Mouse (Mus musculus) hindbrain, embryonic 16.5 days (tissue): ENCODE results near the gene Dhrs7. TPM values are rescaled to one million over a fixed set of nuclear protein-coding genes. Genes with fewer than 3 reads are reported as not detected.

Source experiments
- ATAC-seq: fragments of 200-750 bp; cut with Nextera tagmentation; 2 replicates; pipeline ENCODE4 v1.8.0; 2017; ENCODE audit warnings: moderate TSS enrichment, moderate library complexity
- H3K27ac ChIP-seq: fragments of 300-500 bp; sonication (generic); 2 replicates; pipeline ENCODE4 v1.5.1; 2014; ENCODE audit warnings: low read depth, mild to moderate bottlenecking, control low read depth, low read length, moderate library complexity
- H3K27me3 ChIP-seq: fragments of 300-500 bp; sonication (generic); replicated peaks from 2 replicates; pipeline ENCODE4 v1.6.1; 2014; ENCODE audit warnings: low read length; ENCODE audit not compliant: control insufficient read depth, insufficient read depth
- H3K36me3 ChIP-seq: fragments of 300-500 bp; sonication (generic); 2 replicates; pipeline ENCODE4 v1.6.1; 2014; ENCODE audit warnings: mild to moderate bottlenecking, low read length, moderate library complexity, mixed read lengths; ENCODE audit not compliant: control insufficient read depth, insufficient read depth
- H3K4me1 ChIP-seq: fragments of 300-500 bp; sonication (generic); 2 replicates; pipeline ENCODE4 v1.6.1; 2014; ENCODE audit warnings: low read depth, low read length; ENCODE audit not compliant: control insufficient read depth, insufficient read depth
- H3K4me2 ChIP-seq: fragments of 300-500 bp; sonication (generic); 2 replicates; pipeline ENCODE4 v1.6.1; 2014; ENCODE audit warnings: mild to moderate bottlenecking, low read length, control low read depth, moderate library complexity
- H3K4me3 ChIP-seq: fragments of 300-500 bp; sonication (generic); 2 replicates; pipeline ENCODE4 v1.5.1; 2014; ENCODE audit warnings: mild to moderate bottlenecking, low read length, control low read depth, moderate library complexity
- H3K9ac ChIP-seq: fragments of 300-500 bp; sonication (generic); 2 replicates; pipeline ENCODE4 v1.6.1; 2014; ENCODE audit warnings: low read depth, mild to moderate bottlenecking, control low read depth, low read length, moderate library complexity
- H3K9me3 ChIP-seq: fragments of 300-500 bp; sonication (generic); 2 replicates; pipeline ENCODE4 v1.6.1; 2014; ENCODE audit warnings: mild to moderate bottlenecking, low read length, moderate library complexity; ENCODE audit not compliant: control insufficient read depth
- WGBS: fragments of 180-500 bp; shearing (Covaris S2); extraction: QIAGEN DNeasy Blood & Tissue Kit; methylation state at CpG from one replicate; pipeline ENCODE4 v1.1.7; 2014; 5-methylcytosine and 5-hydroxymethylcytosine counted together
- polyA plus RNA-seq: library from polyadenylated mRNA; unstranded; fragments of >200 nt; fragmentation: Nextera tagmentation; extraction: Ambion mirVana; gene quantifications from 2 replicates; pipeline ENCODE4 v1.2.1, GENCODE M21; 2015

Dhrs7 gene
- polyA plus RNA-seq, 1 experiment from 2014 or later, result 22.7 TPM

DNA sequence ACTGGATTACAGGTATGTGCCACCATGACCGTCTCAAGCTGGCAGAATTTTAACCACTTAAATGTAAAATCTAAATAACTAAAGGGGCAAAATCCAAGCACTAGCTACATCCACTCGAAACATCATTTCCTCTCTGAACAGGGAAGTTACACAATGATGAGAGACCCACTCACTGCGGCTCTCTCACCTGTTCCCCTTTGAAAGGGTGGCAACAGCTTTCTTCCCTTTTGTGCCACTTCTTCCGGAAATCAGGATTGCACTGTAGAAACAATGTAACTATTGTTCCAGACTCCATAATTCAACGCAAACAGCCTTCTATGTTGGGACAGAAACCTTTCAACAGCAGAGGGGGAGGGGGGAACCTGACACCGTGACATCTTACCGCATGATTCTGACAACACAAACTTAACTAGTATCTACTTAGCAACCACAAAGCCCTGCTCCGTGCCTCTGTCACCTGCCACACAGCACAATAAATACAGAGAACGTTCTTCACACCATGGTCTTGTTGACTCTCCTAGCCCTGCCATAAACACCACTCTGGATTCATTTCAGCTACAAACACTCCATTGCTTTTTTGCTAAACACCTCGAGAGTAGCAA is 3.3 kb upstream of the Dhrs7 start:
- no peak for ATAC-seq
- H3K4me3 ChIP-seq, result no peak overlapping the region
- WGBS, result 60% methylated on average over 10 of the region's 10 CpGs
- H3K36me3 ChIP-seq, result no peaks in the 10 kb centered on the region
- no peaks in the 10 kb centered on the region for H3K9me3 ChIP-seq
- H3K4me1 ChIP-seq, result peaks cover 5% of the 10 kb centered on the region
- H3K4me2 ChIP-seq, result no peak overlapping the region
- H3K27me3 ChIP-seq, result no peaks in the 10 kb centered on the region
- H3K27ac ChIP-seq, result no peak overlapping the region
- H3K9ac ChIP-seq, result no peak overlapping the region

DNA sequence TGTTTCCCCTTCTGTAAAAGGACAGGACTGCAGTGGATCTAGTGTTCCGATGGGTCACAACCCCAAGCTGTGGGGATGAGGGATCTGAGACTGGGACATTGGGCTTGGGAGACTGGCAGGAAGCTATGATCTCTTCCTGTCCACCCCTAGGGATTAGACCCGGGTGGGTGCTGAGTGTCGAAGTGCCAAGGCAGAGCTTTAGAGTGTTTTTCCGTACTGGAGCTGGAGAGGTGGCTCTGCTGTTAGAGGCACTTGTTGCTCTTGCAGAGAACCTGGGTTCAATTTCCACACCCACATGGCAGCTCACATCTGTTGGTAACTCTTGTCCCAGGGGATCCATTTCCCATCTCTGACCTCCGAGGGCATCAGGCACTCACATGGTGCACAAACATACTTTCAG is 1.3 kb upstream of the Dhrs7 start:
- Histone ChIP-seq H3K4me2 (no peak overlapping the region), H3K36me3 (no peaks in the 10 kb centered on the region), H3K9me3 (no peaks in the 10 kb centered on the region), H3K4me3 (no peak overlapping the region), H3K27ac (no peak overlapping the region), H3K4me1 (peaks cover 5% of the 10 kb centered on the region), H3K27me3 (no peaks in the 10 kb centered on the region), H3K9ac (no peak overlapping the region)
- WGBS, result 94% methylated on average over 5 of the region's 5 CpGs
- ATAC-seq, result no peak

DNA sequence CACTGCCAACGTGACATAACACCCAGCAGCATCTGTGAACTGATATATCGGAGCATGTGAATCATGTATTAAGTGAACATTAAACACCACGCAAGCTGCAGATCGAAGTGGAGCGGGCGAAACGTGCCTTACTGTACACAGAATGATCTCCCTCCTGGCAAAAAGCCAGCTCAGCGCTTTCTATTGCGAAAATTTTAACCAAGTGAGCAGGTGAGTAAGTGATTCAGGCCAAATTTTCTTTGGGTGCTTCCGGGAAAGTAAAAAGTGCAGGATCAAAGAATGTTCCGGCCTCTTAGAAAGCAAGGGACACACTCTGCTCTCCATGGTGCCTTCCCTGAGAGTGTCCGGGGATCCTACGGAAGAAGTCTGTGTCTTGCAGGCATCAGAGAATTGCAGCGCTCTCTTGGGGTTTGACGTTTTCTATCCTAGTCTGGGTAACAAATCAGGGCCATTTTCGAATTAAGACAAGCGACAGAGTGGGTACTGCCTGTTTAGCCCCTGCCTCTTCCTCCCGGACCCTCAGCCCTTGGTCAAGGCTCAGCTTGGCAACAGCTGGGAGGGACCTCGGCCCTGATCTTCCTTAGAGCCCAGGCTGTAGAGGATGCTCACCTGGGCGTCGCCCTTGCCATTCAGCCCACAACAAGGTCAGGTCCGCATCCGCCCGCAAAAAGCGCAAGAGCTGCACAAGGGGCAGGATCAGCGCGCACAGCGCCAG is 532 bp downstream of the Dhrs7 start:
- 5% methylated on average over 28 of the region's 28 CpGs for WGBS
- H3K4me1 ChIP-seq, result peaks cover 5% of the 10 kb centered on the region
- H3K36me3 ChIP-seq, result no peaks in the 10 kb centered on the region
- peak overlapping the region; percentile 58 for H3K4me3 ChIP-seq
- ATAC-seq, result peak; percentile 77
- H3K27ac ChIP-seq, result peak overlapping the region; percentile 41
- no peaks in the 10 kb centered on the region for H3K27me3 ChIP-seq
- H3K9me3 ChIP-seq, result no peaks in the 10 kb centered on the region
- peak overlapping the region; percentile 75 for H3K9ac ChIP-seq
- peak overlapping the region; percentile 88 for H3K4me2 ChIP-seq

DNA sequence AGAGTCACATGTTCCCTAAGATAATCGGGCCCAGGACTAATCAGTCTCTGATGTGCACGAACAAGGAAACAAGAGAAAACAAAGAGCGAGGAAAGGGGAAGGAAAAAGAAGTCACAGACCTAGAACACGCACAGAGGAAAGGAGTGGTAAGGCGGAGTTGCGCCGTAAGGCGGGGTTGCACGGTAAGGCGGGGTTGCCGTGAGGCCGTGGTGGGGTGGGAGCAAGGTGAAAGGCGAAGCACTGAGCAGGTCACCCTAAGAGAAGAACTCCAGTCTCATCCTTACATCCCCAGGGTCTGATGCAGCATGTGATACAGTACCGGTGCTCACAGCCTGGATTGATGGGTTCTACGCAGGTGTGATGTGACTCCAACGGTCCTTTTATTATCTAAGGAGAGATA is 8.9 kb downstream of the Dhrs7 start:
- Histone ChIP-seq H3K27me3 (no peaks in the 10 kb centered on the region), H3K27ac (no peak overlapping the region), H3K9me3 (no peaks in the 10 kb centered on the region), H3K4me1 (no peaks in the 10 kb centered on the region), H3K9ac (no peak overlapping the region), H3K4me3 (no peak overlapping the region), H3K36me3 (no peaks in the 10 kb centered on the region), H3K4me2 (no peak overlapping the region)
- no peak for ATAC-seq
- 93% methylated on average over 16 of the region's 16 CpGs for WGBS

DNA sequence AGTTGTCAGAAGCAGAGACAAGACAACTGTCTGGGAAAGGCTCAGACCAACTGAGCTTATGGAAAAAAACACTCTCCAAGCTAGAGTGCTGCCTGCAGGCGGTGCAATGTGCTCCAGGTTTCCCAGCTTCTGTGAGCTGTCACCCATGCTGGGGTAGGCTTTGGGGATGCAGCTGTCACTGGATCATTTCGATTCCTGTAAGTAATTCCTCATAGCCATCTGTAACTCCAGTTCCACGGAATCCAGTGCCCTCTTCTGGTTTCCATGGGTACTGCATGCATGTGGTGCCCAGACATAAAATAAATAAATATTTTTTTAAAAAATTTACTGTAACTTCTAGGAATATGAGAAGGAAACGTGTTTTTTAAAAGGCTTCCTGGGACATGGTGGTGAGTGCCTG is 10.0 kb downstream of the Dhrs7 start:
- no peaks in the 10 kb centered on the region for H3K4me1 ChIP-seq
- no peak overlapping the region for H3K9ac ChIP-seq
- H3K9me3 ChIP-seq, result no peaks in the 10 kb centered on the region
- H3K4me2 ChIP-seq, result no peak overlapping the region
- 13% methylated on average over 4 of the region's 4 CpGs for WGBS
- no peaks in the 10 kb centered on the region for H3K27me3 ChIP-seq
- no peak overlapping the region for H3K27ac ChIP-seq
- no peaks in the 10 kb centered on the region for H3K36me3 ChIP-seq
- ATAC-seq, result peak; percentile 60; the same call in 1 of the 2 replicates
- no peak overlapping the region for H3K4me3 ChIP-seq

DNA sequence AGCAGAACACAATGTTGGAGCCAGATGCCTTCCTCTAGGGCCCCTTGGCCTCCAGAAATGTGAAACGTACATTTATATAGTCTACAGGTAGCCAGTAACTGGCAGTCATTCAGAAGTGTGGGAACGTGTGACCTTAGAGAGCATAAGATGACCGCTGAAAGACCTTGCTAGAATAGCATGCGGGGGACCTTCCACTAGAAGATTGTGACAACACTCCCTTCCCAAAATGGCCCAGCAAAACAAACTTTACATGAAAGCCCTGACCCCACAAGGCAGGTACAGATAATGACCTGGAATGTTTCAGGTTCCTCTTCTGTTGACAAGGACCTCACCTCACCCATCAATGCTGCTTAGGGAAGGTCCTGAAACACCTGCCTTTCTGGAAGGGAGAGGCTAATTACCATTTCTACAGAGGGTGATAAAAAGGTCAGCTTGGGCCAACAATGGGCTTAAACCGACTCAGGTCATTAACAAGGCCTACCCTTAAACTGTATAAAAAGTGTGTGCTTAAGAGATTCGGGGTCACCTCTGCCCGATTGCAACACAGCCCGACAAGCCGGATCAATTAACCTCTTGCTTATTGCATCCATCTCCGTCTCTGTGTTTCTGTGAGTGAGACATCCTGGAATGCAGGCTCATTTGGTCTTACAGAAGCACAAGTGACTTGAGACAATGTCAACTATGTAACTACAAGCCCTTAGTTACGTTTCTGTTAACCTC is 14.9 kb downstream of the Dhrs7 start, which contains the start of gene Gm4756:
Gene Gm4756 (minus strand): TSS at position 51 of the 720 bp plus-strand sequence.
- H3K9me3 ChIP-seq, result no peaks in the 10 kb centered on the region
- H3K4me2 ChIP-seq, result no peak within 1 kb of the TSS
- no peak within 1 kb of the TSS for H3K27ac ChIP-seq
- H3K36me3 ChIP-seq, result no peaks in the 10 kb centered on the region
- no peak within 1 kb of the TSS for H3K9ac ChIP-seq
- H3K4me1 ChIP-seq, result no peaks in the 10 kb centered on the region
- H3K27me3 ChIP-seq, result no peaks in the 10 kb centered on the region
- WGBS, result 82% methylated on average over 11 of the region's 11 CpGs
- ATAC-seq, result no peak
- H3K4me3 ChIP-seq, result no peak within 1 kb of the TSS

DNA sequence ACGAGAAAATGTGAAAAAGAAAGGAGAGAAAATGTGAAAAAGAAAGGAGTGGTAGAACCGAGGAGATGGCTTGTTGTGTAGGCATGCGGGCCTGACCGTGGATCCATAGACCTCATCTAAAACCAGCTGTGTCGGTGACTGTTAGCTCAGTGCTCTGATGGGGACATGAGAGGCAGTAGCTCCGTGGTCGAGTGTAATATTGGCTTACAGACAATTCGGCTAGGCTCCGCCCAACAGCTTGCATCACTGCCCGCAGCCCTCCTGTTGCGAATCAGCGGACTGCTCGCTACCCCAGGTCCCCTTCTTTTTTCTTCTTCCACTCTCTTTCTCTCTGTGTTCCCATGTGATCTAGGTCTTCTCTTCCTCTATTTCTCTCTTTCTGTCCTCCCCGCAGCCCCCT is 15.8 kb downstream of the Dhrs7 start:
- H3K4me2 ChIP-seq, result no peak overlapping the region
- WGBS, result 91% methylated on average over 14 of the region's 14 CpGs
- ATAC-seq, result no peak
- no peak overlapping the region for H3K9ac ChIP-seq
- no peaks in the 10 kb centered on the region for H3K9me3 ChIP-seq
- no peak overlapping the region for H3K4me3 ChIP-seq
- no peak overlapping the region for H3K27ac ChIP-seq
- no peaks in the 10 kb centered on the region for H3K4me1 ChIP-seq
- H3K27me3 ChIP-seq, result no peaks in the 10 kb centered on the region
- no peaks in the 10 kb centered on the region for H3K36me3 ChIP-seq

DNA sequence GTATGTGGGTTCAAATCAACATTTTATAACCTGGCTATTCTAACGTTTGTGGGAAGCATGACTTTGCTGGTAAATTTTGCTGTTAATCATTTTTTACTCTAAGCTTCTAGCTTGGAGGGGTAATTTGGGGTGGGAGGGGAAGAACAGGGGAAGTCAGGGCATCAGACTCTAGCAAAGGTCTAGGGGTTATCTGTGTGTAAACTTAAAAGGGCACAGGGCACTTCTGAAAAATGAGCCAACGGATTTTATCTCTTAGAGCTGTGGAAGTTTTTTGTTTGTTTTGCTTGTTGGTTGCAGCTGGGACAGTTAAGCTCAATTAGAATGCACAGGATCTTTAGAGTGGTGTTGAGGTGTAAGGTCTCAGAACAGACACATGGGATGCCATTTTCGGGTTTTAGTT is 26.7 kb downstream of the Dhrs7 start:
- no peaks in the 10 kb centered on the region for H3K4me1 ChIP-seq
- H3K9ac ChIP-seq, result no peak overlapping the region
- H3K36me3 ChIP-seq, result no peaks in the 10 kb centered on the region
- no peak overlapping the region for H3K4me2 ChIP-seq
- H3K4me3 ChIP-seq, result no peak overlapping the region
- H3K9me3 ChIP-seq, result 0 out of 2 replicates have a peak, but pooled peaks cover 4% of the 10 kb centered on the region
- no peak overlapping the region for H3K27ac ChIP-seq
- no peak for ATAC-seq
- WGBS, result 84% methylated on average over 3 of the region's 3 CpGs
- H3K27me3 ChIP-seq, result no peaks in the 10 kb centered on the region

DNA sequence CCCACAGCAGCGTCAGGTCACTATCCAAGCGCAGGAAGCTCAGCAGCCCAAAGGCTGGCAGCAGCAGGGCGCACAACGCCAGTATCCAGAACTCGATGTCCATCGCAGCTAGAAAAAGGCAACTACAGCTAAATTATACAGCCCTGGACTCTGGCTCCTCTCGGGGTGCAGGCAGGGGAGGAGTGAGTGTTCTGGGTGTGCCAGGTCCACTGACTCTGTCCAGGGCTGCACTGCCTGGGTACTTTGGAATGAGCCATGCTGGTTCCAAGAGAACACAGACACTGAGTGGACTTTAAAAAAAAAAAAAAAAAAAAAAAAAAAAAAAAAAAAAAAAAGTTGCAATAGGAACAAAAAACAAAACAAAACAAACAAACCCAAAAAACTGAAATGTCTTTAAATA is 36.0 kb downstream of the Dhrs7 start:
- H3K4me3 ChIP-seq, result no peak overlapping the region
- no peak overlapping the region for H3K27ac ChIP-seq
- 91% methylated on average over 7 of the region's 7 CpGs for WGBS
- no peaks in the 10 kb centered on the region for H3K4me1 ChIP-seq
- no peak for ATAC-seq
- no peak overlapping the region for H3K9ac ChIP-seq
- H3K27me3 ChIP-seq, result no peaks in the 10 kb centered on the region
- H3K36me3 ChIP-seq, result no peaks in the 10 kb centered on the region
- no peaks in the 10 kb centered on the region for H3K9me3 ChIP-seq
- no peak overlapping the region for H3K4me2 ChIP-seq
